Mouse (Mus musculus): ENCODE data around the gene Mtx2. TPM values are rescaled to one million over a fixed set of nuclear protein-coding genes. Genes with fewer than 3 reads are reported as not detected.

Mtx2 gene
- polyA plus RNA-seq, 1 experiment from 2014 or later = 147 TPM

GRCm38 (mm10) chr2:74847516-74847915, 21.9 kb downstream of the Mtx2 start:
- H3K9me3 ChIP-seq (replicated peaks; ENCODE audit: control insufficient read depth, low read length) = no peaks in the 10 kb centered on the region
- no peak overlapping the region for H3K4me3 ChIP-seq (ENCODE audit: low read depth, low read length)
- H3K27ac ChIP-seq (replicated peaks; ENCODE audit: low read depth, low read length) = no peak overlapping the region
- no peaks in the 10 kb centered on the region for H3K4me1 ChIP-seq (ENCODE audit: control insufficient read depth, insufficient read depth, low read length)
- DNase-seq (ENCODE audit: low spot score) (no peak), ATAC-seq (replicated peaks; ENCODE audit: insufficient number of reproducible peaks, low FRiP score, low TSS enrichment, low read depth) (no peak)
- H3K9ac ChIP-seq (replicated peaks; ENCODE audit: low read length) = no peak overlapping the region
- 73% methylated on average over 2 of the region's 2 CpGs for WGBS
- H3K27me3 ChIP-seq (ENCODE audit: control insufficient read depth, insufficient read depth, low read length) = no peaks in the 10 kb centered on the region
- no peaks in the 10 kb centered on the region for H3K36me3 ChIP-seq (replicated peaks; ENCODE audit: control insufficient read depth, insufficient read depth, low read depth, low read length)
- no peak overlapping the region for H3K4me2 ChIP-seq (ENCODE audit: low read depth, low read length)

GRCm38 (mm10) chr2:74850036-74850435, 24.4 kb downstream of the Mtx2 start:
- Histone ChIP-seq H3K4me2 (ENCODE audit: low read depth, low read length) (no peak overlapping the region), H3K27me3 (ENCODE audit: control insufficient read depth, insufficient read depth, low read length) (no peaks in the 10 kb centered on the region), H3K4me3 (ENCODE audit: low read depth, low read length) (no peak overlapping the region), H3K9ac (replicated peaks; ENCODE audit: low read length) (no peak overlapping the region), H3K9me3 (replicated peaks; ENCODE audit: control insufficient read depth, low read length) (no peaks in the 10 kb centered on the region), H3K27ac (replicated peaks; ENCODE audit: low read depth, low read length) (no peak overlapping the region), H3K36me3 (replicated peaks; ENCODE audit: control insufficient read depth, insufficient read depth, low read depth, low read length) (no peaks in the 10 kb centered on the region), H3K4me1 (ENCODE audit: control insufficient read depth, insufficient read depth, low read length) (no peaks in the 10 kb centered on the region)
- WGBS = 68% methylated on average over 1 of the region's 1 CpGs
- no peak for ATAC-seq (replicated peaks; ENCODE audit: insufficient number of reproducible peaks, low FRiP score, low TSS enrichment, low read depth)
- DNase-seq (ENCODE audit: low spot score) = no peak

- Histone ChIP-seq H3K4me2 (ENCODE audit: low read depth, low read length) (no peak overlapping the region), H3K9me3 (replicated peaks; ENCODE audit: control insufficient read depth, low read length) (no peaks in the 10 kb centered on the region), H3K27me3 (ENCODE audit: control insufficient read depth, insufficient read depth, low read length) (no peaks in the 10 kb centered on the region), H3K4me1 (ENCODE audit: control insufficient read depth, insufficient read depth, low read length) (no peaks in the 10 kb centered on the region), H3K9ac (replicated peaks; ENCODE audit: low read length) (no peak overlapping the region), H3K4me3 (ENCODE audit: low read depth, low read length) (no peak overlapping the region), H3K36me3 (replicated peaks; ENCODE audit: control insufficient read depth, insufficient read depth, low read depth, low read length) (no peaks in the 10 kb centered on the region), H3K27ac (replicated peaks; ENCODE audit: low read depth, low read length) (no peak overlapping the region)
- no peak for DNase-seq (ENCODE audit: low spot score)
- 91% methylated on average over 1 of the region's 1 CpGs for WGBS
- ATAC-seq (replicated peaks; ENCODE audit: insufficient number of reproducible peaks, low FRiP score, low TSS enrichment, low read depth) = no peak
Observed at GRCm38 (mm10) chr2:74862070-74862476, 36.5 kb downstream of the Mtx2 start.

DNA sequence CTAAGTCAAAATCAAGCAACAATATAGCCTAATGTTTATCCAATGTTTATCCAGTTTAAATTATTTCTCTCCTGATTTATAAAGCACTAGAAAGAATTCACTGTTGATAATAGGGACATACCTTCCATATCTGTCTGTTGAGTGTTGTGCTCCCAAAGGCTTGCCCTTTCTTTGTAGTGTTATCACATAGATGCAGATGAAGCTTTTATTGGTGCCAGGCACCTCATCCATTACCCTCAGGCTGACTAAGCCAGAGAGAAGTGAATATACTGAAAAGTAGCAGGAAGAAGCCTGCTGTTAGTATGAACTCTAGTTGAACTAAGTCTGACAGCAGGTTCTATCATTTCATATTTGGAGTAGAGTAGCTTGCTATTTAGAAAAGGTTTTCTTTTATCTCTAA, 39.8 kb downstream of the Mtx2 start:
- no peaks in the 10 kb centered on the region for H3K9me3 ChIP-seq (replicated peaks; ENCODE audit: control insufficient read depth, low read length)
- H3K27ac ChIP-seq (replicated peaks; ENCODE audit: low read depth, low read length) = no peak overlapping the region
- H3K9ac ChIP-seq (replicated peaks; ENCODE audit: low read length) = no peak overlapping the region
- H3K4me3 ChIP-seq (ENCODE audit: low read depth, low read length) = no peak overlapping the region
- H3K36me3 ChIP-seq (replicated peaks; ENCODE audit: control insufficient read depth, insufficient read depth, low read depth, low read length) = no peaks in the 10 kb centered on the region
- no peak for ATAC-seq (replicated peaks; ENCODE audit: insufficient number of reproducible peaks, low FRiP score, low TSS enrichment, low read depth)
- H3K4me2 ChIP-seq (ENCODE audit: low read depth, low read length) = no peak overlapping the region
- H3K4me1 ChIP-seq (ENCODE audit: control insufficient read depth, insufficient read depth, low read length) = no peaks in the 10 kb centered on the region
- no peaks in the 10 kb centered on the region for H3K27me3 ChIP-seq (ENCODE audit: control insufficient read depth, insufficient read depth, low read length)
- no peak for DNase-seq (ENCODE audit: low spot score)

DNA sequence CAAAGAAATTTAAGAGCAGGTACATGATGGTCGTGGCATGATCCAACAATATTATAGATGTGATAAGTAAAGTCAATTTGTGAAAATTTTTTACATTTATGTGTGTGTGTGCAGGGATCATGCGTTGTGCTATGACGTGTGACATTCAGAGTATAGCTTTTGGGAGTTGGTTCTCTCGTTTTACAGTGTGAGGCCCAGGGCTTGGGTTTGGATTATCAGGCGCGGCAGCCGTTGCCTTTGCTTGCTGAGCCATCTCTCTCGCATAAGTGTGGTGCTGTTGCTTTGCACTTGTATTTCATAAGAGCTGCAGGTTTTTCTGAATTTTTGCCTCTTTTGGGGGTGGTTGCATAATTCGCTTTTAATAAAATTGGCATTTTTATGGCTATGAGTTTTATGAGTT, 48.4 kb downstream of the Mtx2 start:
- Histone ChIP-seq H3K4me1 (ENCODE audit: control insufficient read depth, insufficient read depth, low read length) (no peaks in the 10 kb centered on the region), H3K4me3 (ENCODE audit: low read depth, low read length) (no peak overlapping the region), H3K27me3 (ENCODE audit: control insufficient read depth, insufficient read depth, low read length) (no peaks in the 10 kb centered on the region), H3K36me3 (replicated peaks; ENCODE audit: control insufficient read depth, insufficient read depth, low read depth, low read length) (no peaks in the 10 kb centered on the region), H3K4me2 (ENCODE audit: low read depth, low read length) (no peak overlapping the region), H3K9me3 (replicated peaks; ENCODE audit: control insufficient read depth, low read length) (no peaks in the 10 kb centered on the region), H3K27ac (replicated peaks; ENCODE audit: low read depth, low read length) (no peak overlapping the region), H3K9ac (replicated peaks; ENCODE audit: low read length) (no peak overlapping the region)
- DNase-seq (ENCODE audit: low spot score) (no peak), ATAC-seq (replicated peaks; ENCODE audit: insufficient number of reproducible peaks, low FRiP score, low TSS enrichment, low read depth) (no peak)
- WGBS = 89% methylated on average over 9 of the region's 9 CpGs

GRCm38 (mm10) chr2:74884357-74884756, 58.8 kb downstream of the Mtx2 start:
- Histone ChIP-seq H3K4me2 (ENCODE audit: low read depth, low read length) (no peak overlapping the region), H3K4me3 (ENCODE audit: low read depth, low read length) (no peak overlapping the region), H3K4me1 (ENCODE audit: control insufficient read depth, insufficient read depth, low read length) (no peaks in the 10 kb centered on the region), H3K9ac (replicated peaks; ENCODE audit: low read length) (no peak overlapping the region), H3K27me3 (ENCODE audit: control insufficient read depth, insufficient read depth, low read length) (no peaks in the 10 kb centered on the region), H3K27ac (replicated peaks; ENCODE audit: low read depth, low read length) (no peak overlapping the region), H3K36me3 (replicated peaks; ENCODE audit: control insufficient read depth, insufficient read depth, low read depth, low read length) (no peaks in the 10 kb centered on the region), H3K9me3 (replicated peaks; ENCODE audit: control insufficient read depth, low read length) (no peaks in the 10 kb centered on the region)
- no peak for ATAC-seq (replicated peaks; ENCODE audit: insufficient number of reproducible peaks, low FRiP score, low TSS enrichment, low read depth)
- WGBS = 92% methylated on average over 9 of the region's 9 CpGs
- DNase-seq (ENCODE audit: low spot score) = no peak

DNA sequence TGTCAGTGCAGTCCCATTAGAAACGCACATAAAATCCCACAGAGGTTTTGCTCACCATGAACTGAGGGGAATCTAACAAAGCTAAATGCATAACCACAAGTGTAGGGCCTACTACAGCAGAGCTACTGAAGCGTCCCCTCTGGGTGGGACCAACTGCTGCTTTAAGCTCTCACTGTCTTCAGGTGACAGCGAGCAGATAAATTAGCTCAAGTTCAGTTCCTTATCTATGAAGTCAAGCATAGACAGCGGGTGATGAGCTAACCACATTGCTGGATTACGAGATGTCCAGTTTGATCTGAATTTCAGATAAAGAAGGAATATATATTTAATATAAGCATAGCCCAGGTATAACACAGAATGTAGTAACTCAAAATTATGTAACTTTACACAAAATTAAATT, 66.3 kb downstream of the Mtx2 start:
- no peaks in the 10 kb centered on the region for H3K4me1 ChIP-seq (ENCODE audit: control insufficient read depth, insufficient read depth, low read length)
- no peak for ATAC-seq (replicated peaks; ENCODE audit: insufficient number of reproducible peaks, low FRiP score, low TSS enrichment, low read depth)
- DNase-seq (ENCODE audit: low spot score) = no peak
- 81% methylated on average over 5 of the region's 5 CpGs for WGBS
- no peak overlapping the region for H3K4me2 ChIP-seq (ENCODE audit: low read depth, low read length)
- H3K27ac ChIP-seq (replicated peaks; ENCODE audit: low read depth, low read length) = no peak overlapping the region
- H3K9me3 ChIP-seq (replicated peaks; ENCODE audit: control insufficient read depth, low read length) = no peaks in the 10 kb centered on the region
- H3K27me3 ChIP-seq (ENCODE audit: control insufficient read depth, insufficient read depth, low read length) = no peaks in the 10 kb centered on the region
- no peak overlapping the region for H3K9ac ChIP-seq (replicated peaks; ENCODE audit: low read length)
- no peak overlapping the region for H3K4me3 ChIP-seq (ENCODE audit: low read depth, low read length)
- no peaks in the 10 kb centered on the region for H3K36me3 ChIP-seq (replicated peaks; ENCODE audit: control insufficient read depth, insufficient read depth, low read depth, low read length)

DNA sequence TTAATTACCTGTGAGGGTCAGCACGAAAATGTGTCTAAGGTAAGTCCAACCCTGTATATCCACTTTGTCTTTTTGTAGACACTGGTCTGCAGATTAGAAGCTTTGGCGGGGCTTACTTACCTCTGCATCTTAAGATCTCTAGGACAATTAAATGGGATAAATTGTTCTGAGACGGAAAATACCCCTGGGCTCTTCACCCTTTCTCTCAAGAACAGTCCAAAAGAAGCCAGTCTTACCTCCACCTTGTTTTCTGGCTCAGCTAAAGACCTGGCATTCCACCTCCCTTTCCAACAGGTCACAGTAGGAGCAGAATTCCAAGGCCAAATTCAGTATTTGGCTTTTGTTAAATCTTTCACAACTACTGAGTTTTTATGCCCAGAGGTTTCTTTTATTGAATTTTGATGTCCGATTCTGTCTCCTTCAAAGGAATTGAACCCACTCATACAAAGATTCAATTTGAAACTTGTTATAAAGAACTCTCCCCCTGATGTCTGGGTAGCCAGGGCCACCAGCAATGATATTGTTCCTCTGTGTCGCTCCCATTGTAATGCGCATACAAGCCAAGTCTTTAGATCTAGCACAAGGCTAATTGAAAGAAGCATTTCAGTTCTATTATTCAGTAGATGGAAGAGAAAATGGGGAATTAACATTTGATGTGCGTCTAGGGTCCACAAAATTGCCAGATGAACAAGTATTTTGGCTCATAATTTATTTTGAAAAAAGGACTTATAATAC, 67.4 kb downstream of the Mtx2 start:
- H3K4me3 ChIP-seq (ENCODE audit: low read depth, low read length) = no peak overlapping the region
- H3K9me3 ChIP-seq (replicated peaks; ENCODE audit: control insufficient read depth, low read length) = no peaks in the 10 kb centered on the region
- DNase-seq (ENCODE audit: low spot score) = no peak
- H3K27me3 ChIP-seq (ENCODE audit: control insufficient read depth, insufficient read depth, low read length) = no peaks in the 10 kb centered on the region
- no peak for ATAC-seq (replicated peaks; ENCODE audit: insufficient number of reproducible peaks, low FRiP score, low TSS enrichment, low read depth)
- no peaks in the 10 kb centered on the region for H3K36me3 ChIP-seq (replicated peaks; ENCODE audit: control insufficient read depth, insufficient read depth, low read depth, low read length)
- no peak overlapping the region for H3K4me2 ChIP-seq (ENCODE audit: low read depth, low read length)
- no peak overlapping the region for H3K9ac ChIP-seq (replicated peaks; ENCODE audit: low read length)
- H3K4me1 ChIP-seq (ENCODE audit: control insufficient read depth, insufficient read depth, low read length) = no peaks in the 10 kb centered on the region
- WGBS = 76% methylated on average over 7 of the region's 7 CpGs
- H3K27ac ChIP-seq (replicated peaks; ENCODE audit: low read depth, low read length) = no peak overlapping the region

Measured in embryonic facial prominence, embryonic 11.5 days (tissue).